Mouse (Mus musculus): ENCODE results near the gene Bms1. TPM values are rescaled to one million over a fixed set of nuclear protein-coding genes. Genes with fewer than 3 reads are reported as not detected.

The Bms1 gene
- polyA plus RNA-seq, 2 experiments = 24.4 to 31.1 TPM

DNA sequence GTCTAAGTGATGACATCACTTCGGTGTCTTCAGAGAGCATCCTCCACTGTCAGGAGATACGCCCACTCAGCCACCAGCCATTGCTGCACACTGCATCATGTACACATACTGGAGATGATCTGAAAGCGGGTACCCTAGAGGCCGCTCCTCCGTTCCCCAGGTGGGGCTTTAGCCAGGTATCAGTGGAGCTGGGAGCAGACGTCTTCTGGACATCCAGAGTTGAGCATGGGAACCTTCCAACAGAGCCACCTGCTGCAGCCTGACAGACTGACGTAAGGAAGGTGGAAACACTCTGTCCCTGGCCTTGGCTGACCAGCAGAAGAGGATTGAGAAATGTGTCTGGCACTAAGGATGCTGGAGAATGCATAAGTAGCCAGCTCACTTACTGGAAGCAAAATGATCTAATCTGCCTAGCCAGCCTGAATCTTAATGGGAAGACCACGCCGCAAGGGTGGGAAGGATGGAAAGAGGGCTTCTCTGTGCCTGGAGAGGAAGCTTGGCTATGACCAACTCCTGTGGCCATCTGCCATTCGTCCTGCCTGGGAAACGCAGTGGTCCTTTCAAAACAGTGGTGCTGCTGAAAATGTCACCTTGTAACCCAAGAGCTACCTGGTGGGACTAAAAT is 77.3 kb downstream of the Bms1 start:
- WGBS = 87% methylated on average over 11 of the region's 11 CpGs
- no peak for ATAC-seq (ENCODE audit: low FRiP score, low read depth)
- TF ChIP-seq POLR2A (IDR thresholded peaks at IDR 0.05; ENCODE audit: borderline replicate concordance, extremely low read depth, insufficient read depth, insufficient read length) = no peak
- no peak overlapping the region for H3K27ac ChIP-seq (replicated peaks; ENCODE audit: low read depth, low read length)
- no peak for DNase-seq (ENCODE audit: low spot score)
- no peaks in the 10 kb centered on the region for H3K9me3 ChIP-seq (ENCODE audit: control insufficient read depth, low read length)
- H3K36me3 ChIP-seq (ENCODE audit: control insufficient read depth, insufficient read depth, low read length) = no peaks in the 10 kb centered on the region
- H3K4me3 ChIP-seq (replicated peaks; ENCODE audit: low read length) = no peak overlapping the region
- H3K9ac ChIP-seq (ENCODE audit: low read depth, low read length, severe bottlenecking) = no peak overlapping the region
- H3K4me2 ChIP-seq (replicated peaks; ENCODE audit: low read depth, low read length, severe bottlenecking) = no peak overlapping the region
- no peaks in the 10 kb centered on the region for H3K4me1 ChIP-seq (ENCODE audit: control insufficient read depth, insufficient read depth, low read length)
- H3K27me3 ChIP-seq (ENCODE audit: control insufficient read depth, insufficient read depth, low read length) = no peaks in the 10 kb centered on the region

DNA sequence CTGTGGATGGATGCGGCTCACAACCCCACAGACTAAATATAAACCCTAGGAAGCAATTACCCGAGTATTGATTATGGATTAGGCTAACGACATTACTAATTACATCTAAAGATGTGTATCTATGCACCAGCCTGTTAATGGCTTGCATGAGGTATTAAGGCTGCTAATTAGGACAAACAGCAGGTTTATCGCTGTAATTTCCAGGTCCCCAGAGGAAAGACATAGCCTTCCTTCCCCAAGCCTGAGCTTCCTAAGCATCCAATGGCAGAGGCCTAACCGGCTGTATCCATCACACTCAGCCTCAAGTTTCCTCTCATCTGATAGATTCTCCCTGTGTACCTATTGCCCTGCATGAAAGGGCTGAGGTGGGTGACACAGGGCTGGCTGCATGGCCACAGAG is 81.6 kb downstream of the Bms1 start:
- no peak overlapping the region for H3K4me2 ChIP-seq (replicated peaks; ENCODE audit: low read depth, low read length, severe bottlenecking)
- H3K27ac ChIP-seq (replicated peaks; ENCODE audit: low read depth, low read length) = no peak overlapping the region
- DNase-seq (ENCODE audit: low spot score) = no peak
- 79% methylated on average over 5 of the region's 5 CpGs for WGBS
- no peaks in the 10 kb centered on the region for H3K36me3 ChIP-seq (ENCODE audit: control insufficient read depth, insufficient read depth, low read length)
- H3K9me3 ChIP-seq (ENCODE audit: control insufficient read depth, low read length) = no peaks in the 10 kb centered on the region
- no peak overlapping the region for H3K9ac ChIP-seq (ENCODE audit: low read depth, low read length, severe bottlenecking)
- H3K27me3 ChIP-seq (ENCODE audit: control insufficient read depth, insufficient read depth, low read length) = no peaks in the 10 kb centered on the region
- TF ChIP-seq POLR2A (IDR thresholded peaks at IDR 0.05; ENCODE audit: borderline replicate concordance, extremely low read depth, insufficient read depth, insufficient read length) = no peak
- no peak for ATAC-seq (ENCODE audit: low FRiP score, low read depth)
- no peaks in the 10 kb centered on the region for H3K4me1 ChIP-seq (ENCODE audit: control insufficient read depth, insufficient read depth, low read length)
- no peak overlapping the region for H3K4me3 ChIP-seq (replicated peaks; ENCODE audit: low read length)

DNA sequence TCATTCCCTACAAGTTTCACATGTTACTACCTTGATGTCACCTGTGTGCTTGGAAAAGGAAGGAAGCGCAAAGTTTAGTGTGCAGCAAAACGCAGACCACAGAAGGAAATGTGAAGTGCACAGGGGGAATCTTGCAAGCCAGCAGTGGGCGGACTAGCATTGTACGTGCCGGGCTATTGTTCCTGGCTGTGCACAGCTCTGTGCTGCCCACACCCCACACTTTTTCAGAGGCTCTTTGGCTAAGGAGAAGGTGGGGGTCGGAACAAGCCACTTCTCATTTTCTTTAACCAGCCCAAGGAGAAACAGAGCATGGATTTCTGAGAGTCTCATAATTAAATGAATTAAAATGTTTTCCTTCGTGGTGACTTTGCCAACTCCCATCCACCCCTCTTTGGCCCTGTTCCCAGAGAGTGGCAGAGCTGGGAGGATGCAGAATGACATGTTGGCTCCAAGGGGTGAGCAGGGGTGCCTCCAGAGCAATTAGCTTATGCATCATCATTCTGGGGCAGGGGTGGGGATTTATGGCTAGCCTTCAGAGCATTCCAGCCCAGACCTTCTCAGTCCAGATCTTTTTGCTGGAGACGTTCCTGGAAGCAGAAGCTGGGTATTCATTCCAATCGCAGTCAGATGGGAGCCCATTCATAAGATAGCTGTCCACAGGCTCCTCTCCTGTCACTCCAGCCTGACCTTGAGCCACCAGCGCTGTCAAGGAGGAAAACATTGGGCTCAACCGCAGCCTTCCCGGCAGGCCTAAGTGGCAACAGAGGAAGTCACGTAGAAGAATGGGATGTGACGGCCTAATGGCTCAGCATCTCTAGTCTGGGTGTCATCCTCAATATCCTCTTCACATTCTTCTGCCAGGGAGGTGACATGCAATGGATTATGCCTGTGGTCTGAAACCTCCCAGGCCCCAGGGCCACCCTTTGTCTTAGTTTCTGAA is 82.5 kb downstream of the Bms1 start:
- DNase-seq (ENCODE audit: low spot score) = no peak
- Histone ChIP-seq H3K4me3 (replicated peaks; ENCODE audit: low read length) (no peak overlapping the region), H3K9ac (ENCODE audit: low read depth, low read length, severe bottlenecking) (no peak overlapping the region), H3K9me3 (ENCODE audit: control insufficient read depth, low read length) (no peaks in the 10 kb centered on the region), H3K4me2 (replicated peaks; ENCODE audit: low read depth, low read length, severe bottlenecking) (no peak overlapping the region), H3K36me3 (ENCODE audit: control insufficient read depth, insufficient read depth, low read length) (no peaks in the 10 kb centered on the region), H3K4me1 (ENCODE audit: control insufficient read depth, insufficient read depth, low read length) (no peaks in the 10 kb centered on the region), H3K27ac (replicated peaks; ENCODE audit: low read depth, low read length) (no peak overlapping the region), H3K27me3 (ENCODE audit: control insufficient read depth, insufficient read depth, low read length) (no peaks in the 10 kb centered on the region)
- WGBS = 74% methylated on average over 14 of the region's 14 CpGs
- no peak for TF ChIP-seq POLR2A (IDR thresholded peaks at IDR 0.05; ENCODE audit: borderline replicate concordance, extremely low read depth, insufficient read depth, insufficient read length)
- no peak for ATAC-seq (ENCODE audit: low FRiP score, low read depth)

DNA sequence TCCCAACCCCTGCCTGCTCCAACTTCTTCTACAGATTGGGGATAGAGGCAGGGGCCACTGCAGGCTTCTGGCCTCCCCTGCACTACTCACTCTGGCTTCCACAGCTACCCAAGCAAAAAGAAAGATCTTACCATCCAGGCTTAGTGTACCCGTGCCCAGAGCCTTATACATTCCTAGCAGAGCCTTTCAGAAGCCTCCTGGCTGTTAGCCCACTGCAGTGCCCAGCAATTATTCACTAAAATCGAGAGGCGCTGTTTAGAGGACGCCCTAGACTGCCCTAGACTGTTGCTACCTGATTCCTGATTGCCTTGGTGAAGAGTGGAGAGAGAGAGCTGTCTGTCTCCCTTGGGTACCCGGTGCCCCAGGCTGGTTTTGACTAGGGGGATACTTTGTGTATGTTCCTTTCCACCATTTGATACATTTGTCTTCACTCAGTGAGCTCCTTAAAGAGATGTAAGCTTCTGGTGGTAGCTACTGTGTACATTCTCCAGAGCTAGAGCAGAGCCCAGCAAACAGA is 83.3 kb downstream of the Bms1 start:
- Histone ChIP-seq H3K4me3 (replicated peaks; ENCODE audit: low read length) (no peak overlapping the region), H3K9ac (ENCODE audit: low read depth, low read length, severe bottlenecking) (no peak overlapping the region), H3K4me2 (replicated peaks; ENCODE audit: low read depth, low read length, severe bottlenecking) (no peak overlapping the region), H3K36me3 (ENCODE audit: control insufficient read depth, insufficient read depth, low read length) (no peaks in the 10 kb centered on the region), H3K4me1 (ENCODE audit: control insufficient read depth, insufficient read depth, low read length) (no peaks in the 10 kb centered on the region), H3K27me3 (ENCODE audit: control insufficient read depth, insufficient read depth, low read length) (no peaks in the 10 kb centered on the region), H3K9me3 (ENCODE audit: control insufficient read depth, low read length) (no peaks in the 10 kb centered on the region), H3K27ac (replicated peaks; ENCODE audit: low read depth, low read length) (no peak overlapping the region)
- DNase-seq (ENCODE audit: low spot score) (no peak), ATAC-seq (ENCODE audit: low FRiP score, low read depth) (no peak)
- TF ChIP-seq POLR2A (IDR thresholded peaks at IDR 0.05; ENCODE audit: borderline replicate concordance, extremely low read depth, insufficient read depth, insufficient read length) = no peak
- 64% methylated on average over 5 of the region's 5 CpGs for WGBS

DNA sequence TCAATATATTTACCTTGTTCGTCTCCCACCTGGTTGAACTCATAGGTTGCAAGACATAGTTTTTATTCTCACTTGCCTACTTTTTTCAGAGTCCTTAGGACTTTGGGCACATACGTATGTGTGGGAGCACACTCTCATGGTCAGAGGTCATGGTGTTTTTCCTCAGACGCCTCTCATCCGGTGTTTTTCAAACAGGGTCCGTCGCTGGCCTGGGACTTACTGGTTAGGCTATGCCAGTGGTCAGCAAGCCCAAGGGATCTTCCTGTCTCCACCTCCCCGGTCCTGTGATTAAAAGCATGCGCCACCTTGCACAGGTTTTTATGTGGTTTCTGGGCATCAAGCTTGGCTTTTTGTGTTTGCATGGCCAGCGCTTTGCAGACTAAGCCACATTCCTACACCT is 85.4 kb downstream of the Bms1 start:
- no peak for DNase-seq (ENCODE audit: low spot score)
- no peak for TF ChIP-seq POLR2A (IDR thresholded peaks at IDR 0.05; ENCODE audit: borderline replicate concordance, extremely low read depth, insufficient read depth, insufficient read length)
- no peak overlapping the region for H3K4me2 ChIP-seq (replicated peaks; ENCODE audit: low read depth, low read length, severe bottlenecking)
- no peak overlapping the region for H3K27ac ChIP-seq (replicated peaks; ENCODE audit: low read depth, low read length)
- H3K9me3 ChIP-seq (ENCODE audit: control insufficient read depth, low read length) = no peaks in the 10 kb centered on the region
- H3K4me1 ChIP-seq (ENCODE audit: control insufficient read depth, insufficient read depth, low read length) = no peaks in the 10 kb centered on the region
- H3K4me3 ChIP-seq (replicated peaks; ENCODE audit: low read length) = no peak overlapping the region
- no peaks in the 10 kb centered on the region for H3K27me3 ChIP-seq (ENCODE audit: control insufficient read depth, insufficient read depth, low read length)
- no peak overlapping the region for H3K9ac ChIP-seq (ENCODE audit: low read depth, low read length, severe bottlenecking)
- no peak for ATAC-seq (ENCODE audit: low FRiP score, low read depth)
- H3K36me3 ChIP-seq (ENCODE audit: control insufficient read depth, insufficient read depth, low read length) = no peaks in the 10 kb centered on the region
- WGBS = 86% methylated on average over 9 of the region's 9 CpGs

Small RNA genes lying within 50 kb of the gene (microRNA-seq; reads per million reads assigned to microRNA genes)
- not detected for gene Gm25953

Other genes starting within 250 kb of the Bms1 start
- 0.79 and 0.91 TPM in 2 replicates for gene Ret, start 221.8 kb downstream of the Bms1 start, polyA plus RNA-seq (2012; rRNA removed)
- gene Ret, start 221.8 kb downstream of the Bms1 start, polyA plus RNA-seq (2014; fragmentation: Nextera tagmentation; extraction: Ambion mirVana) = 0.50 and 0.51 TPM in 2 replicates
- 6.0 and 6.2 TPM in 2 replicates for gene Zfp248, start 36.1 kb upstream of the Bms1 start, polyA plus RNA-seq (2012; rRNA removed)
- gene Zfp248, start 36.1 kb upstream of the Bms1 start, polyA plus RNA-seq (2014; fragmentation: Nextera tagmentation; extraction: Ambion mirVana) = 8.4 and 10.6 TPM in 2 replicates
- 28.9 and 32.1 TPM in 2 replicates for gene Zfp9, start 59.8 kb upstream of the Bms1 start, polyA plus RNA-seq (2012; rRNA removed)
- 17.3 and 20.6 TPM in 2 replicates for gene Zfp9, start 59.8 kb upstream of the Bms1 start, polyA plus RNA-seq (2014; fragmentation: Nextera tagmentation; extraction: Ambion mirVana)
- 7.6 and 11.1 TPM in 2 replicates for gene Ankrd26, start 142.8 kb upstream of the Bms1 start, polyA plus RNA-seq (2012; rRNA removed)
- gene Ankrd26, start 142.8 kb upstream of the Bms1 start, polyA plus RNA-seq (2014; fragmentation: Nextera tagmentation; extraction: Ambion mirVana) = 12.6 and 13.3 TPM in 2 replicates